Mouse (Mus musculus) embryonic fibroblast, embryonic 13.5 days (primary cell): ENCODE measurements around the gene Itpr1. TPM values are rescaled to one million over a fixed set of nuclear protein-coding genes. Genes with fewer than 3 reads are reported as not detected.

Experiments used
- H3K27ac ChIP-seq: 2 replicates; pipeline ENCODE4 v1.5.1; 2012; ENCODE audit warnings: low read length, control low read depth, inconsistent platforms; ENCODE audit not compliant: insufficient read depth
- H3K4me1 ChIP-seq: 2 replicates; pipeline ENCODE4 v1.6.1; 2011; ENCODE audit warnings: low read length; ENCODE audit not compliant: control insufficient read depth, insufficient read depth
- H3K4me3 ChIP-seq: 2 replicates; pipeline ENCODE4 v1.5.1; 2011; ENCODE audit warnings: mild to moderate bottlenecking, control low read depth, low read length; ENCODE audit not compliant: insufficient read depth
- CTCF ChIP-seq: IDR thresholded peaks from 2 replicates; pipeline ENCODE4 v1.5.1; 2011; ENCODE audit warnings: mild to moderate bottlenecking, control low read depth, low read length, moderate library complexity, borderline replicate concordance; ENCODE audit not compliant: insufficient read depth
- POLR2A ChIP-seq: IDR thresholded peaks from 2 replicates; pipeline ENCODE4 v1.6.1; 2011; ENCODE audit warnings: low read depth, mild to moderate bottlenecking, control low read depth, low read length, moderate library complexity
- polyA plus RNA-seq: library from polyadenylated mRNA; stranded (reverse); fragments of >200 nt; gene quantifications from 2 replicates; pipeline ENCODE4 v1.2.4, GENCODE M21; 2011; ENCODE audit warnings: low read depth; ENCODE audit not compliant: missing spikeins, insufficient read length

Gene Itpr1
- polyA plus RNA-seq, 1 experiment = 38.0 TPM

DNA sequence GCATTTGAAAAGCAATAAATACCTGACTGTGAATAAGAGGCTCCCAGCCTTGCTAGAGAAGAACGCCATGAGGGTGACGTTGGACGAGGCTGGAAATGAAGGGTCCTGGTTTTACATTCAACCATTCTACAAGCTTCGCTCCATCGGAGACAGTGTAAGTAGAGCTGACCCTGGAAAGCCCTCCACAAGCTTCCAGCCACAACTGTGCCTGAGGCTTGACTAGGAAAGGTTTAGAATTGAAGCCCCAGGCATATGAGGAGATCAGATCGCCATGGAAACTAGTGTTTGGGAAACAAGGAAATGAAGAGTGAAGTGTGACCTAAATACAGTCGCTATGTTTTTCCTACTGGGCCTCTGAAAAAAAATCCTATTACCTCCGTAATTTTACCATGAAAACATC, 139.1 kb downstream of the Itpr1 start:
- TF ChIP-seq CTCF = no peak
- no peak for TF ChIP-seq POLR2A
- Histone ChIP-seq H3K4me1 (no peaks in the 10 kb centered on the region), H3K4me3 (no peak overlapping the region), H3K27ac (no peak overlapping the region)

DNA sequence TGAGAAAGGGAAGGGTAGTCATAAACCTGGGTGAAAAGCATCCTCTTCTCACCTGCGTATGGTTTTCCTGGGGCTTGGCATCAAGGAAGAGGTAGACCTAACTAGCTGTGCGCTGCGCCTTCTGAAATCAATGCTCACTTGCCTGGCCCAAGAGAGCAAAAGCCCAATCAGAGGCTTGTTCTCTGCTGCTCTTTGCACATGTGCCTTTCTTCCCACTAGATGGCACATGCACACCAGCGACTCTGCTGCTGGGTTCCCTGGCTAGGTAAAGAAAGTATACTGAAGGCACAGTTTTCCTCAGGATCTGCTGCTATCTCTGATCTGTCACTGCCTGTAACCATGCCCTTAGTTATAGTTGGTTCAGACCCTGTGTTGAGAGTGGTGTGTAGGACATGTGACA, 154.5 kb downstream of the Itpr1 start:
- Histone ChIP-seq H3K4me3 (no peak overlapping the region), H3K27ac (no peak overlapping the region), H3K4me1 (no peaks in the 10 kb centered on the region)
- TF ChIP-seq CTCF (peak; percentile 38; the same call in 1 of the 2 replicates), POLR2A (no peak)

DNA sequence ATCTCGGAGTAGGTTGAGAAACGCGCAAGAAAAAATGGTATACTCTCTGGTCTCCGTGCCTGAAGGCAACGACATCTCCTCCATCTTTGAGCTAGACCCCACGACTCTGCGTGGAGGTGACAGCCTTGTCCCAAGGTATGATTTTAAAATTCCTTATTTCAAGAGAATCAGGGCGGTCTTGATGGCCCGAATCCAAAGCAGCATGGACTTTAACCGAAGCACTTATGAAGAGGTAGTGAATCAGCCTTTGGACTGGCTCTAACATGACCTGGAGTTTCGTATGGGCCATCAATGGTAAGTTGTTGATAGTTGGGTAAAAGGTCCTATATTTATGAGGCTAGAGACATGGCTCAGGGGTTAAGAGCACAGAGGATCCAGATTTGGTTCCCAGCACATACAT, 156.1 kb downstream of the Itpr1 start:
- no peak overlapping the region for H3K4me3 ChIP-seq
- no peaks in the 10 kb centered on the region for H3K4me1 ChIP-seq
- no peak overlapping the region for H3K27ac ChIP-seq
- TF ChIP-seq CTCF (no peak), POLR2A (no peak)

DNA sequence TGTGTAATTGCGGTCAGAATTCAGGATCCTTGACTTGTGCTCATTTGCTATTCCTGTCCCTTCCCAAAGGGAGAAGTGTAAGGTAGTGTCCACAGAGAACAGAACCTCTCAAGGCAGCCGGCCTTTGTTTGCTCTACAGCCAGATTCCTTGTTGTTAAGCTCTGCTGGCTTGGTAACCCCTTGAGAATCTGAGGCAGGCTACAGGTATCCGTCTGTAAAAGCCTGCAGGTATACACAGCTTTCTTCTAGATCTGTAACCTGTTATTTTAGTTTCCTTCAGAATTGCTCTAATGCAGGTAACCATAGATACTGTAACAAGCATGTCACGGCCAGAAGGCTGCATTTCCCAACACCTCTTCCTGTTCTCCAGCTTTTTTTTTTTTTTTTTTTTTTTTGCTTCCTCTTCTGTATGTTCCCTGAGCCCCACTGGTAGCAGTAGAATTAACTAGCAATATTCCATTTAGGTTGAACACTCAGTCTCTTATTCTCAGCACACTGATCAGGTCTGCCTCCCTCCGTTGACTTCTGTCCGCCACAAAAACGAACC, 158.5 kb downstream of the Itpr1 start:
- H3K4me1 ChIP-seq = no peaks in the 10 kb centered on the region
- H3K4me3 ChIP-seq = no peak overlapping the region
- H3K27ac ChIP-seq = no peak overlapping the region
- TF ChIP-seq CTCF (no peak), POLR2A (no peak)

DNA sequence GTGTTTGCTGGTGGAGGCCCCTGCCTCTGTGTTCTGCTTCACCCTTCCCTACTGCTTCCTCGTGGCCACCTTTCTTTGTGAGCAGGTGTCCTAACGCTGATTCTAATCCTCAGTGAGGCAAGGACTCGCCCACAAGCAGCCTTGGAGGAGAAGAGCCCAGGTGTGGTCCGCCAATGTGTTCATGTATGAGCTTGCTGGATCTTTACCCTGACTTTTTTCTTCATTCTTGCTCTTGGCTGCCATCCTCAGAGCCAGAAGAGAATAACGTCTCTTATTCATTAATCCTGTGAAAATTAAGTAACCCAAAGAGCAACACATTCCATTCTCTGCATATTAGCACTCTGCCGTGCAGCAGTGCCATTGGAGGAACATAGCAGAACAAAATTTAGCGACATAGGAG, 161.1 kb downstream of the Itpr1 start:
- Histone ChIP-seq H3K4me3 (no peak overlapping the region), H3K27ac (no peak overlapping the region), H3K4me1 (no peaks in the 10 kb centered on the region)
- TF ChIP-seq POLR2A (no peak), CTCF (no peak)

DNA sequence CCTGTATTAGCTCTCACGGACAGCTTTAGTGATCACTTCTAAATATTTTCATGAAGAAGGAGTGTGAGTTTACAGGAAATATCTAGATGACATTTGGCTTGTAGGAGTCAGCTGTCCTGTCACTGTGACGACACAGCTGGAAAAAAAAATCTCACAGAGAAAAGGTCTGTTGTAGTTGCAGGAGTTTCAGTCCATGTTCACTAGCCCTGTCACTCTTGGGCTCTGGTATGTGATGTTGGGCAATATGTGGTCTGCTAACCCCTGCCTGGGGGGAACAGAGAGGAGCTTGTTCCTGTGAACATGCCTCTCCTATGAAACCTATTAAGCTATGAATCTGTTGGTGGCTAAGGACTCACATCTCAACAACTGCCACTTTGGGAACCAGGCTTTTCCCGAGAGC, 166.1 kb downstream of the Itpr1 start:
- no peak overlapping the region for H3K27ac ChIP-seq
- TF ChIP-seq POLR2A (no peak), CTCF (no peak)
- H3K4me1 ChIP-seq = no peaks in the 10 kb centered on the region
- H3K4me3 ChIP-seq = no peak overlapping the region

DNA sequence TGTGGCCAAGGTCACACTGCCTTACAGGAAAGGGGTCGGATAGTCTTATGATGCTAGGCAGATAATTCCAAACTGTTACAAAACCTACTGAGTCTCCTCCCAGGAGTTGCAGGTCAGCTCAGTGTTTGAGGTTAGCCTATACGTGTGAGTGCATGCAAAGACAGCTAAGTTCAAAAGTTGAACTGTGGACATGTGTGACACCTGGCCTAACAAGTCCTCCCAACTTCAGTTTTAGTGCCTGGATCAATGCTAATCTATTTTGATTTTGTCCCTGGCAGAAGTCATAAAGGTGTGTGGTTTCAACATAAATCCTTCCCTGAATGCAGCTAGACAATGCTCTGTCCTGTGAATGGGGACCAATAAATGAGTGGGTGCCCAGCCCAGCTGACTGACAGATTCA, 167.3 kb downstream of the Itpr1 start:
- no peak overlapping the region for H3K27ac ChIP-seq
- no peaks in the 10 kb centered on the region for H3K4me1 ChIP-seq
- H3K4me3 ChIP-seq = no peak overlapping the region
- no peak for TF ChIP-seq CTCF
- TF ChIP-seq POLR2A = no peak

DNA sequence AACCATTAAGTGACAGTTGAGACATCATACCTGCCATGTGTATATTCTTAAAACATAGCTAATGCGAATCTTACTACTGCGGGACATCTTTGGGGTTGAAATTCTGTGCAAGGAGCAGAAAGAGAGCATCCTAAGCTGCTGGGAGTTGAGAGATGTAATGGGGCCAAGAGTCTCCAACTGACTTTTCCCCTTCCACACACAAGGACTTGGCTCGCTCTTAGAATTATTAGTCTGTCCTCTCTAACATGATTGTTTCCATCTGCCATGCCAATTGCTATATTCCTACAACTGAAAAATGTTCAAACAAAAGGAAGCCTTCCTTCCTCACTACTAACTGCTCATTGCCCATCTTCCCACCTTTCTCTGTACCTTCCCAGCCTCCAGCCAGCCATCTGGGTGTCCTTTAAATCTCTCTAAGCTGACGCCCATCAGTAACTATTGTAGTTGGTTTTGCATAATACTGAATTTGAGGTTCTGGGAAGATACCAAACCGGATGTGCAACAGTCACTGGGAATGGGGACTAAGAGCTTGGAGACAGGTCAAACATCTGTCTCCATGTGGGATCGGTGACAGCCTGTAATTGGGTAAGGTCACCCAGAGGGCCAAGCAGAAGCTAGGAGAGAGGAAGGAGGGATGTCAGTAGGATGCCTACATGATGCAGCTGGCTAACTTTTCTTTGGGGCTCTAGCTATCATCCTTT, 177.9 kb downstream of the Itpr1 start:
- Histone ChIP-seq H3K4me3 (no peak overlapping the region), H3K4me1 (no peaks in the 10 kb centered on the region), H3K27ac (no peak overlapping the region)
- TF ChIP-seq POLR2A (no peak), CTCF (no peak)

DNA sequence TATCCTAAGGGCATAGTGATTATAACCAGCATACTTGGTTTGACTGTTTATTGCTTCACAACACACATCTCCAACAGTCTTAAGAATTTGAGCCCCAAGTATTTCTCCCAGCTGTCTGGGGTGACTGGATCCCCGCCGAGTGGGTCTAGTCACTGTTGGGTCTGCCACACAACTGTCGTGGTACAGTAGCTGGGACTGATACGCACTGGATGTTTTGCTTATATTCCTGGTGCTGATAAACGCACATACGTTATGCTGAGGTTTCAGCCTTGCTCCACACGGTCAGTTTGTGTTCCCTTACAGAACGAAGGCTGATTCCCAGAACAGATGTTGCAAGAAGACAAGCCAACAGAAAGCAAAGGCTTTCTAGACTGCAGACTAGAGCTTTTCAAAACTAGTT, 180.2 kb downstream of the Itpr1 start:
- TF ChIP-seq CTCF (no peak), POLR2A (no peak)
- Histone ChIP-seq H3K4me1 (no peaks in the 10 kb centered on the region), H3K4me3 (no peak overlapping the region), H3K27ac (no peak overlapping the region)

DNA sequence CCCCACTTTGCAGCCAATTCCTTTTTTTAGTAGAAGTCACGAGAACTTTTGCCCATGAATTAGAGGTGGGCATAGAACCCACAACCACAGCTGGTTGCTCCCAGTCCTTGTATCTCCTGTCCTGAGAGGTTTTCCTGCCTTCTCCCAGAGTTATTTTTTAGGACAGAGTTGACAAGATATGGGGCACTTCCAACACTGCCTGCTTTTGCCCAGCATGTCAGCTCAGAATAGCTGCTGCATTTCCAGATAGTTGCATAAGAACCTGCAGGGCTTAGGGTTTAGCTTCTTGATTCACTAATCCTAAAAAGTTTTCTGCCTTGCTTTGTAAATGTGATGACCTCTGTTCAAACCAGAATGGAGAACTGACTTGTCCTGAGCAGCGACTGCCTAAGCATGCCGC, 185.1 kb downstream of the Itpr1 start:
- Histone ChIP-seq H3K4me1 (no peaks in the 10 kb centered on the region), H3K4me3 (no peak overlapping the region), H3K27ac (no peak overlapping the region)
- TF ChIP-seq POLR2A = no peak
- TF ChIP-seq CTCF = no peak

DNA sequence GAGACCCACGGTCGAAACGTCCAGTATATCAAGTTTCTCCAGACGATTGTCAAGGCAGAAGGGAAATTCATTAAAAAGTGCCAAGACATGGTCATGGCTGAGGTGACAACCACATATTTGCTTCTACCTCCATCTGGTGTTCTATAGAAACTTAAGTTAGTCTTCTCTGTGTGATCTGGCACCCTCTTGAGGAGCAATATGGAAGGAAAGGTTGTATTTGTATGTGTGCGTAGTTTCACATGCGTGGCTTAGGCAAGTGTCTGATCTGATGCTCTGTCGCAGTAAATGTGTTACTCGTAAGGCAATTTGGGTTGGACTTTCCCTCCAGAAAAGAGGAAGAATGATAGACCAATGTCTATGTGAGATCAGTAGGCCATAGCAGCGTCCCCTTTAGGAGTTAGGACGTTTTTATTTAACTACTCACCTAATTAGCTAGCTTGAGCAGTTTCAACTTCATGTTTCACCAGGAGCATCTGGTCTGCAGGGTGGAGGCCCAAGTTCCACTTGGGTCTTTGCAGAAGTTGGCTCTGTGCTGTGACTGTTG, 188.6 kb downstream of the Itpr1 start:
- no peak overlapping the region for H3K27ac ChIP-seq
- TF ChIP-seq POLR2A (no peak), CTCF (no peak)
- H3K4me1 ChIP-seq = no peaks in the 10 kb centered on the region
- no peak overlapping the region for H3K4me3 ChIP-seq
